In the genomic region with DNA sequence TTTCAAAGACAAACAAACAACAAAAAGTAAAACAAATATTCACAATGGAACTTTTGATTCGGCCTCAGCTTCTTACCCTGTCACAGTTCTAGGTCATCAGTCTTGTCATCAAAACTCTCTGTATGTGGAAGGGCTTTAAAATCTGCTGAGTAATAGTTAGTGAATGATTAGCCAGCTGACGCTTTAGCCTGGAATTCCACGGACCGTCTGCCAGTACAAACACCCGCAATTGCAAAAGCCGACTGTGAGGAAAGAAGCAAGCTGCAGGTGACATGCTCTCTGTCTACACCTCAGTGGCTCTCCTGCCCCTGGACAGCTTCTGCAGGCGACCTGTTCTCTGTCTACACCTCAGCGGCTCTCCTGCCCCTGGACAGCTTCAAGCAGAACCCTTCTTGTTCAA, we compare ENCODE assay signal across 10 mouse cellular contexts. TPM values are rescaled to one million over a fixed set of nuclear protein-coding genes. Genes with fewer than 3 reads are reported as not detected.
DNase-seq lines count a peak whose midpoint lies in the region; ATAC-seq lines count a peak whose summit lies in the region.
"Had no signal": no experiment of that assay in that cellular context is flagged by ENCODE, and none has a peak within 500 bp of the region (broad histone marks: within the 10 kb centered on the region; RNA-seq: fewer than 3 reads in every experiment).

No protein-coding gene starts in this region.

- H3K4me3 ChIP-seq in intestine, embryonic 14.5 days (ENCODE audit: low read depth, low read length), result no peak overlapping the region
- H3K4me3 ChIP-seq in liver, embryonic 12.5 days, result no peak overlapping the region
- H3K4me3 ChIP-seq: limb, embryonic 13.5 days had no signal

- no peaks in the 10 kb centered on the region for H3K27me3 ChIP-seq in intestine, embryonic 14.5 days (replicated peaks; ENCODE audit: control insufficient read depth, insufficient read depth, low read length)
- H3K27me3 ChIP-seq in liver, embryonic 12.5 days (replicated peaks), result 0 out of 2 replicates have a peak, but pooled peaks cover 2% of the 10 kb centered on the region
- H3K27me3 ChIP-seq: limb, embryonic 13.5 days had no signal

- ATAC-seq in intestine, embryonic 14.5 days (replicated peaks; ENCODE audit: low FRiP score, low TSS enrichment, low read depth), result peak; percentile 65
- peak; percentile 46; the same call in 1 of the 2 replicates for ATAC-seq in liver, embryonic 12.5 days

- H3K36me3 ChIP-seq in intestine, embryonic 14.5 days (ENCODE audit: control insufficient read depth, insufficient read depth, low read length), result no peaks in the 10 kb centered on the region
- H3K36me3 ChIP-seq in liver, embryonic 12.5 days, result no peaks in the 10 kb centered on the region
- H3K36me3 ChIP-seq: limb, embryonic 13.5 days had no signal

- peak; percentile 63 for DNase-seq in adrenal gland, adult 2 months
- no peak for DNase-seq in adrenal gland, adult 18-20 months (ENCODE audit: low spot score in 2 of 2)
- peak; percentile 40 for DNase-seq in 3134 (ENCODE audit: extremely low read depth, insufficient read length, low spot score)
- DNase-seq in intestine, embryonic 14.5 days (ENCODE audit: low spot score), result no peak
- DNase-seq in ovary, adult 18-20 months (ENCODE audit: low spot score), result no peak
- no peak for DNase-seq in ovary, postnatal 14 days (ENCODE audit: low spot score)
- DNase-seq in ovary, postnatal 10 days (ENCODE audit: low spot score), result no peak
- DNase-seq: gastrocnemius, postnatal 10 days had no signal

- H3K9ac ChIP-seq in intestine, embryonic 14.5 days (ENCODE audit: low read length), result no peak overlapping the region
- no peak overlapping the region for H3K9ac ChIP-seq in liver, embryonic 12.5 days
- H3K9ac ChIP-seq: limb, embryonic 13.5 days had no signal

- no peak overlapping the region for H3K4me2 ChIP-seq in intestine, embryonic 14.5 days (ENCODE audit: low read length)
- no peak overlapping the region for H3K4me2 ChIP-seq in liver, embryonic 12.5 days
- H3K4me2 ChIP-seq: limb, embryonic 13.5 days had no signal

- H3K4me1 ChIP-seq in intestine, embryonic 14.5 days (replicated peaks; ENCODE audit: control insufficient read depth, insufficient read depth, low read length), result no peaks in the 10 kb centered on the region
- H3K4me1 ChIP-seq in liver, embryonic 12.5 days, result peaks cover 40% of the 10 kb centered on the region
- H3K4me1 ChIP-seq: limb, embryonic 13.5 days had no signal

- no peaks in the 10 kb centered on the region for H3K9me3 ChIP-seq in intestine, embryonic 14.5 days (ENCODE audit: control insufficient read depth, low read length)
- H3K9me3 ChIP-seq in liver, embryonic 12.5 days (replicated peaks), result no peaks in the 10 kb centered on the region
- H3K9me3 ChIP-seq: limb, embryonic 13.5 days had no signal

- 23% methylated on average over 8 of the region's 8 CpGs for WGBS in intestine, embryonic 14.5 days
- WGBS in liver, embryonic 12.5 days (ENCODE audit: insufficient replicate concordance), result 66% methylated on average over 8 of the region's 8 CpGs

- no peak overlapping the region for H3K27ac ChIP-seq in intestine, embryonic 14.5 days (ENCODE audit: low read depth)
- 0 out of 2 replicates have a peak overlapping the region, but pooled peaks have one; percentile 37 for H3K27ac ChIP-seq in liver, embryonic 12.5 days
- H3K27ac ChIP-seq: limb, embryonic 13.5 days had no signal

RNA-seq across cellular contexts. Expression of a gene that starts 8.1 kb away (rescaled TPM):
- total RNA-seq in adrenal gland, adult 2 months (2021), result 100 to 1,000 TPM; 168 to 270 TPM
- polyA plus RNA-seq in adrenal gland, adult 2 months (2012; rRNA removed), result 32.9 and 41.2 TPM in 2 replicates
- 100 to 1,000 TPM; 157 to 187 TPM for total RNA-seq in adrenal gland, adult 18-20 months (2021)
- polyA plus RNA-seq in intestine, embryonic 14.5 days (2014; fragmentation: Nextera tagmentation; extraction: Ambion mirVana), result 24.4 and 30.8 TPM in 2 replicates
- polyA plus RNA-seq in liver, embryonic 12.5 days (2016; fragmentation: Nextera tagmentation; extraction: Ambion mirVana), result 56.9 and 57.2 TPM in 2 replicates

RNA-seq across cellular contexts. Expression of a gene that starts 14.9 kb away (rescaled TPM):
- 10 to 100 TPM in 1 of 2 experiments, 1 to 10 TPM in 1; 4.6 to 14.7 TPM for total RNA-seq in adrenal gland, adult 2 months (2021)
- 4.9 and 6.7 TPM in 2 replicates for polyA plus RNA-seq in adrenal gland, adult 2 months (2012; rRNA removed)
- total RNA-seq in adrenal gland, adult 18-20 months (2021), result 1 to 10 TPM; 4.6 to 5.4 TPM
- polyA plus RNA-seq in intestine, embryonic 14.5 days (2014; fragmentation: Nextera tagmentation; extraction: Ambion mirVana), result 6.9 and 7.9 TPM in 2 replicates
- polyA plus RNA-seq in liver, embryonic 12.5 days (2016; fragmentation: Nextera tagmentation; extraction: Ambion mirVana), result 4.8 and 6.7 TPM in 2 replicates

RNA-seq across cellular contexts. Expression of a gene that starts 16.1 kb away (rescaled TPM):
- 10 to 100 TPM; 17.1 TPM for total RNA-seq in adrenal gland, adult 2 months (2021)
- polyA plus RNA-seq in adrenal gland, adult 2 months (2012; rRNA removed), result 4.2 and 5.6 TPM in 2 replicates
- 10 to 100 TPM; 16.2 to 17.9 TPM for total RNA-seq in adrenal gland, adult 18-20 months (2021)
- polyA plus RNA-seq in intestine, embryonic 14.5 days (2014; fragmentation: Nextera tagmentation; extraction: Ambion mirVana), result 2.5 and 5.0 TPM in 2 replicates
- 4.6 and 5.5 TPM in 2 replicates for polyA plus RNA-seq in liver, embryonic 12.5 days (2016; fragmentation: Nextera tagmentation; extraction: Ambion mirVana)

RNA-seq across cellular contexts. Expression of a gene that starts 19.8 kb away (rescaled TPM):
- total RNA-seq in adrenal gland, adult 2 months (2021), result 10 to 100 TPM; 22.3 to 33.0 TPM
- polyA plus RNA-seq in adrenal gland, adult 2 months (2012; rRNA removed), result 27.9 and 30.3 TPM in 2 replicates
- 10 to 100 TPM; 33.3 to 45.6 TPM for total RNA-seq in adrenal gland, adult 18-20 months (2021)
- 7.2 and 7.8 TPM in 2 replicates for polyA plus RNA-seq in intestine, embryonic 14.5 days (2014; fragmentation: Nextera tagmentation; extraction: Ambion mirVana)
- polyA plus RNA-seq in liver, embryonic 12.5 days (2016; fragmentation: Nextera tagmentation; extraction: Ambion mirVana), result 4.9 and 5.7 TPM in 2 replicates

RNA-seq across cellular contexts. Expression of a gene that starts 20.4 kb away (rescaled TPM):
- total RNA-seq in adrenal gland, adult 2 months (2021), result 10 to 100 TPM; 25.7 to 26.0 TPM
- polyA plus RNA-seq in adrenal gland, adult 2 months (2012; rRNA removed), result 1.6 and 4.1 TPM in 2 replicates
- 10 to 100 TPM; 19.4 to 19.5 TPM for total RNA-seq in adrenal gland, adult 18-20 months (2021)
- polyA plus RNA-seq in intestine, embryonic 14.5 days (2014; fragmentation: Nextera tagmentation; extraction: Ambion mirVana), result 49.6 and 49.8 TPM in 2 replicates
- polyA plus RNA-seq in liver, embryonic 12.5 days (2016; fragmentation: Nextera tagmentation; extraction: Ambion mirVana), result 70.3 TPM in 2 replicates

Comparison
In these comparisons a context has a peak if more than half of its experiments do, and no peak if none do; other contexts are left out.
1. DNase-seq: peak in adrenal gland, adult 2 months (single experiment) and 3134 (single experiment); none in adrenal gland, adult 18-20 months (0 of 2), intestine, embryonic 14.5 days (single experiment), ovary, adult 18-20 months (single experiment), ovary, postnatal 14 days (single experiment) and ovary, postnatal 10 days (single experiment).